Mouse (Mus musculus) naive thymus-derived CD4-positive, alpha-beta T cell, adult 2 months (primary cell): ENCODE data around the gene Efcc1.

Source experiments
- DNase-seq: peaks from one replicate; pipeline ENCODE4 v3.0.0-alpha.2; 2011; ENCODE audit warnings: low read depth

Efcc1 gene

DNA sequence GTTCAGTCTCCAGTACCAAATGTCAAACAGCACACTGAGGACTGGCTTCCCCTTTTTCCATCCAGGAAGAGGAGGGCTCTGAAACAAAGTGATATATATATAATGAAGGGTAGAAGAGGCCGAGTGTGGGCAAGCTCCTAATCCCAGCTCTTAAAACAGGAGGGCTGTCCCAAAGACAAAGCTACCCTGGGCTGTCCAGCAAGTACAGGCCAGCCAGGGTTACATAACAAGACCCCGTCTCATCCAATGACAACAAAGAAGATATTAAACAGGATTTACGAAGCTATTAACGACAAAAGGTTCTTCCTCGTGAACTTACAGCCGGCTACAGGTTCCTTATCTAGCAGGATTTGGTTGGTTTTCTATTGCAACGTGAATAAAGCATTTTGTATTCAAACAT is 74.2 kb downstream of the Efcc1 start:
- DNase-seq: no peak

DNA sequence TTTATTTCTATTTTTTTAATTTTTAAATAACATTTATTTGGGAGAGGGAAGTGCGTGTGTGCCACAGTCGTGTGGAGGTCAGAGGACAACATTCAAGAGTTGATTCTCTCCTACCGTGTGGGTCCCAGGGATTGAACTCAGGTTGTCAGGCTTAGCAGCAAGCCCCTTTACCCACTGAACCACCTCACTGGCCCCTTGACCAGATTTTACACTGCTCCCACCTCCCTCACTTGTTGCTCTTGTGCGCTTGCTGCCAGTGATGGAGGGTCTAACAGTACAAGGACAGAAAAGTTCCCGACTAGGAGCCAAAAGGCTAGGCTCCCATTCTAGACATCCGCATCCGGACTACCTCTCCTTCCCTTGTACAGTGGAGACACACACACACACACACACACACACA is 74.8 kb downstream of the Efcc1 start:
- no peak for DNase-seq
